Mouse (Mus musculus) cerebellum, adult 8-10 months (tissue): ENCODE results near the gene Clec1a.
"Not testable (repeated sequence)": the region's sequence is repeated elsewhere in the genome, so short reads cannot be mapped to it uniquely, and the experiment has no call there.

Experiments used
- DNase-seq: peaks from one replicate; pipeline ENCODE4 v3.0.0; 2022

The Clec1a gene

DNA sequence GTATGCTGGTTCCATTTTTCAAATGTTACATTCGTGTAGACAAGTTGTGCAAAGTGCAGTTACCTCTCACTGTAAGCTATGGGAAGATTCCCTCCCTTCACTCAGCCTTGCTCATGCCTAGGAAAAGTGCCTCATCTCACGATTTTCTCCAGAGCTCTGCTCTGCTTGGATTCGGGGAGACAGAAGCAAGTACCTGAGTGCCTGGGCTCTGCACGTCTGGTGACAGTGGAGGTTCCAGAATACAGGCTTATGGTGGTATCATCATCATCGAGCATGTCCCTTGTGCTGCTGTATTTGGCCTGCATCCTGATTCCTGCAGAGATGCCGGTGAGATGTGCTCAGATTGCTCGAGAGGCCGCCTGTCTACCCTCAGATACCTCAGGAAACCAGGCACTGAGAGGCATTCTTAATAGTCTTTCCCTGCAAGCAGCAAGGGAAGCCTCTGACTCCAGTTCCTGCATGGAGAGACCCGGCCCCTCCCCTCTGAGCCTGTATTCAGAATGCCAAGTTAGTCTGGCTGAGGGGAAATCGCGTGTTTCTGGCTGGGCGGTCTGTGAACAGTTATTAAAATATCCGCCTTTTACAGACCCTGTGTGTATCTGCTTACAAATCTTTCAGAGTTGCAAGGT lies at the start of gene Clec1a:
Clec1a (minus strand) TSS at position 590 of the 629 bp plus-strand sequence.
- no peak for DNase-seq

GRCm38 (mm10) chr6:129499516-129499915 lies 47.7 kb upstream of the Clec1a start:
- DNase-seq: not testable (repeated sequence)

DNA sequence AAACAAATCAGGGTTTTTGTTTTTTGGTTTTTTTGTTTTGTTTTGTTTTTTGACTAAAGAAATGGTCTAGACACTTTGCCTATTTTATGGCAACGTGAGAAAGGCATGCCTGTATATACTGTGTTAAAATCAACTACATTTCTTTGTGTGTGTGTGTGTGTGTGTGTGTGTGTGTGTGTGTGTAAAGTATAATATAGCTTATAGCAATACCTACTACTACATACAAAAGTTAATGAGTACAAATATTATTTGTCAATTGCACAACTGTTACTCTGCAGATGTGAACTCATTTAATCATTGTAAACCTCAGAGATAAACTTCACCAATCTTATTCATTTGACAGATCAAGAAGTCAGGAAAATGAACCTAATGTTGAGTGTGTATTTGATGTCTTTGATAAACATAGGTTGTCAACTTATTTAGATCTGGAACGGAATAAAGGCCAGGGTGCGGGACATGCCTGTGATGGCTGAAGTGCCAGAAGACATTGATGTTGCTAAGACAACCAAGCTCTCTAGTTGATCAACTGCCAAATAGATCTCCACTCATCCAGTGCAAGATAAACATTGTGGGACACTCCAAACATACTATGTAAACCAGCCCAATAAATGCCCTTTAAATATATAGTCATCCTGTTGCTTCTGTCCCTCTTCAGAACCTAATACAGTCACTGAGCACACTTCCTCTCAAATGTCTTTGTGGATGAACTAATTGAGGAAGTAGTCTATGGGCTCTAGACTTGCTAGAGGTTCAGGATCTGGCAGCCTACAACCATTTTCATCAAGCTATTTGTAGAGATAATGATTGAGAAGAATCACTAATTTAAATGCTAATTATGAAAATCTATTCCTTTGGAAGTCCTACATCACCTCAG lies 45.8 kb upstream of the Clec1a start:
- DNase-seq: no peak

- DNase-seq: no peak
Measured at GRCm38 (mm10) chr6:129494924-129495323, 43.1 kb upstream of the Clec1a start.

DNA sequence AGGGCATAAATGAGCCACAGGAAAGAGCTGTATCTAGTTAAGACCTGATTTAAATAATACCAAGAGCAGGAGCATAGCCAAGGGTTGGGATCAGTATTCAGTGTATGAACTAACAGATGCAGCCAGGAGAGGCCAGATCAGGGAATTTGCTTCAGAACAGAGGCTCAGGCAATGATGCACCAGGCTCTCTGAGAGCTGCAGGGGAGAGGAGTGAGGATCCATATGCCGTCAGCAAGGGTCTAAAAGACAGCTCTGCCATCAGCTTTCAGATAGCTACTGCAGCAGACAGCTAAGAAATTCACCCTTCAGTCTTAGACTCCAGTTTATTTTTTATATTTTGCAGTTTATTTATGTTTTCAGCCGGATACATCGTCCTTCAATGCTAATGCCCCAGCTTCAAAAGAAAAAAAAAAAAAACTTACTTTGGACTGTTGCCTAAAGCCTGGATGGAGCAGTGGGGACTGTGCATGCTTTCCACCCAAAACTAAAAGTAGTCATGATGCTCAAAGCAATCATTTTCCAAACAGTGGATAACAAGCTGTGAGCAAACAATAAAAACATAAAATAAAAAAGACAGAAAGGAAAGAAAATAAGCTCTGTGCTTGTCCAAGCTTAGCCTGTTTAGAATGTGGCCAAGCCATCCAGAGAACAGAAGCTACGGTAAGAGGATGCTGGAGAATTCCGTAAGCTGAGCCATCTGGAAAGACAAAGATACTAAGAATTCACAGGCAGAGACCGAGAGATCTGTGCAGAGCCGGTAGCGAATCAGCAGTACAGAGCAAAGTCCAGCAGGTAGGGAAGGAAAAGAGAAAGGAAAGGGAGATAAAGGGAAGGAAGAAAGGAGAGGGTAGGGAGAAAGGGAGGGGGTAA lies 28.5 kb upstream of the Clec1a start:
- DNase-seq: no peak

DNA sequence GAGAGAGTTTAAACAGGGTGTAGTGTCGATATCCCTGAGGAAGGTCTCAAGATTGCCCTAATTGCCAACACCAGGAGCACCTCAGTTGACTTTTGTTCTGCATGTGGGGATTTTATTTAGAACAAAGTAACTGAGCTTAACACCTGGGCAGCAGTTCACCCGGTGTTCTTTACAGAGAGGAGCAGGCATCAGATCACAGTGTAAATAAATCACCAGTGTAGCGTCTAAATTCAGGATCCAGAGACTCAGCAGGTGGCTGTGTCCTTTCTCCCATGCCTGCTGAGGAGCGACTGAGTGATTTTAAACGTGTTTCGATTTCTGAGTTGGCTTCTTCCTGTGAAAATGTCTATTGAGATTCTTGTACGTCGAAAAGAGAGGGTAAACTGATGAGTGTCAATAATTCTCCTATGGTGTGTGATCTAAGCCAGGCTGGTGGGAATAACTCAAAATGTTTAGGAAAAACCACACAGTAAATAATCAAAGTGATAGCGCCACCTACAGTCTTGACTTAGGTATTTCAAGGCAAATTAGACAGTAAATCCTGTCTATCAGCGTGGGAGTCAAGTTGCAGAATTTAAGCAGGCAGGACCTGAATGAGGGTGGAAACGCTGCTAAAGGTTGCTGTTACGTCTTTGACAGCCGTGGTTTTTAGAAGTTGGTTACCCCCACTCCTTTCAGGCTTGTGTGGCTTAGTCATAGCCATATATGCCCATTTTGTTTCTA lies 24.8 kb upstream of the Clec1a start:
- peak; percentile 1 for DNase-seq

DNA sequence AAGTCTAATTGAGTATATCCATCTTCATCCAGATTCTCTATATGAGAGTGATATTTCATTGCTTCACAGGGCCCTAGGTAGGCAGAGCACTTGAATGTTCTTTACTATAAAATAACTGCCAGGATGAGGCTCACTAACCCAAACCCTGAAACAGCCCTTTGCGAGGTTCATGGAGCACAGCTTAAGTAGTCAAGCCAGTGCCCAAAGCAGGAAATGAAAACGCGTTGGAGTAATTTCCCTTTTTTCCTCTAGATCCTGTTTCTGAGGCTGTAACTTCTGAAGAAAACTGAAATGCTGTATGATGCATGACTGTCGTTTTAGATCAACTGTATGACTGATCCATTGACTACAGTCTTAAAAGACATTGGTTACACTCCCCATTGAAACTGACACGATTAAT lies 20.8 kb upstream of the Clec1a start:
- DNase-seq: no peak

DNA sequence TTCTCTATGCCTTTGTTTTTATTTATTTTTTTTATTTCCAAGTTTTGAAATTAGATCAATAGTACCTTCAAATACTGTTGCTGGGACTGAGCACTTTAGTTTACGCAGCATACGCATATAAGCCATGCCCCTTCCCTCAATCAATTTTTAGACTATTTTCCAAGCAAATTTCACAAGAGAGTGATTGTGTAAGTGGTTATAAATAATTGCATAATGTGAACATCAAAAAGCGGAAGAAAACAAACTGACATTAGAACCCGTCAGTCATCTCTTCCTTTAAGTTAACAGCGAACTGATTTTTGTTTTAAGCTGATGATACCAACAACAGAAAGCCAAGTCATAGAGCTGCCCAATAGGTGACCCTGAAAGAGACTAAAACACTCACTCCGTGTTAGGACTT lies 19.6 kb upstream of the Clec1a start:
- no peak for DNase-seq

- DNase-seq: no peak
Measured at GRCm38 (mm10) chr6:129449743-129450142, 2.1 kb downstream of the Clec1a start.

- DNase-seq: no peak
Measured at GRCm38 (mm10) chr6:129438033-129438432, 13.8 kb downstream of the Clec1a start.

DNA sequence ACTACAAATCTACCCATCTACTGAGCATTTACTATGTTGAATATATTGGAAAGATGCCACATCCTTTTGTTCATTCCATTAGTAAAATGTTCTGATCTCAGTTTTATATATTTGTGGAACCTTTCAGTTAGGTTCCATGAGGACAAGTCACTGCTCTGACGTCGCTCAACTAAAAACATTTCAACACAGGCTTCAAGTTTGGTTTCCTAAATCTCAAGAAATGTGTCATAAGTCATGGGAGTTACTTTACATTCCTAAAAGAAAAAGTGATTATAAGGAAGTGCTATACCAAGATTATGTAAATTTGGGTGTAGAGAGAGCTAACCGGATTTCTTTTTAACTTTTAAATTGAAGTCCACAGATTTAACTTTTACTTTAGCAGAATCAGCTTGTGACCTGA lies 15.8 kb downstream of the Clec1a start:
- no peak for DNase-seq

DNA sequence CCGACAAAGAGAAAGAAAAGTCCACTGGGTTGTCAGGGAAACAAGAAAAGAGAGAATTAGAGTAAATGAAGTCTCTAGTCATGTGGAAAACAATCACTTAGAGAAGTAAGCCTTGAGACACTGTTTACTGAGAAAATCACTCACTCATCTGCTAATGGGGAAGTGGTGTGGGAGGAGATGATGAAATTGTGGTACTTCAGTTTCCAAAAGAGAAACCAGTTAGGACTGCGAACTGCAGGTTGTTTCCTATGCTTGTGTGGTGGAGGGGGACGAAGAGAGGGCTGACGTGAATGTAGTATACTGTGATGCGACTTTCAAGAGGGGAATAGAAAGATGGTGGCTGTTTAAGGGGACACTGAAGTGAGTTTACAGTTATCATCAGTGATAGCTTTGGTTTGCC lies 17.6 kb downstream of the Clec1a start:
- no peak for DNase-seq

DNA sequence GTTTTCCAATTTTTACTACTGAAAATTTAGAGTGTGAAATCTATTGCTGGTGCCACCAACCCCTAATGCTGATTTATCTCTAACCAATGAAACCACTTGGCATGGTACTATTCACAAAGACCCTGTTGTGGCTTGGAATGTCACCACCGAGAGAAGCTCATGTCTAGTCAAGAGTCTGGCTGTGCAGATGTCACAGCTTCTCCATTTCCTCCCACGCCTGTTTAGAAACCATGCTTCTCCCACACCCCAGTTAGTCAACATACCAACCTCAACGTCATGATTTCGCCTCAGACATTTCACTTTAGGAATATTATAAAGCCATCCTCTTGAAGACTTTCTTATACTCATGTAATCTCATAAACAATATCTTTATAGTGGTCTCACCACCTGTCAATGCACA lies 24.5 kb downstream of the Clec1a start:
- DNase-seq: no peak

GRCm38 (mm10) chr6:129425812-129426211 lies 26.0 kb downstream of the Clec1a start:
- DNase-seq: no peak

DNA sequence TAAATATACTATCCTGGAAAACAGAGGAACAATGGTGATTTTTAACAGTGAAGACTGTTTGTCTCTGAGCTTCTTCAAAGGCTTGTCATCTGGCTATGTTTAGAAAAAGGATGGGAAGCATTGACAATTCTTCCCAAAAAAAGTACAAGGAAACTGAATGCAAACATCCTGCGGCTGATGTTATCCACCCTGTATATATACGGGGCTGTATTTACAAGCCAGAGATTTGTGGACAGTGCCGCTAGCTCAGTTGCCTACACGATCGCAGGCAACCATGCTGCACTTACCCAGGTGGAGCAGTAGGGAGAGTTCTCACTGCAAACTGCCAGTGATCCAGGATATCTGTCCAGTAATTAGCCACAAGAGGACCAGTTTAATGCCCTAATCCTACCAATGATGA lies 26.6 kb downstream of the Clec1a start:
- DNase-seq: no peak

DNA sequence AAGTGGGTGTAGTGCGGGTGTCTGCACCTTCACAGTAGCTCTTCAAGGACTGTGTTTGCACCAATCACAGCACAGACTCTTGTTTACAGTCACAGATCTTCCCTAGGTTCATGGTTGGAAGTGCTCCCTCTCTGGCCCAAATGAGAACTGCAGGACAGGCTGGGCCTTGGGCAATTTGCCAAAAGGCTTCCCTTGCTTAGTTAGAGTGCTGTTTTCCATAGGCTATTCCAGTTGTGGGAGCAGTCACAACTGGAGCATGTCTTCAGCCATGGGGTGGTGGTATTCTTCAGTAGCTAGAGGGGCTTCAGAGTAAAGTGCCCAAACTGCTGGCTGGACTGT lies 28.1 kb downstream of the Clec1a start:
- DNase-seq: peak; percentile 40

- DNase-seq: no peak
Measured at GRCm38 (mm10) chr6:129423040-129423733, 28.6 kb downstream of the Clec1a start.

GRCm38 (mm10) chr6:129422311-129422710 lies 29.5 kb downstream of the Clec1a start:
- no peak for DNase-seq

DNA sequence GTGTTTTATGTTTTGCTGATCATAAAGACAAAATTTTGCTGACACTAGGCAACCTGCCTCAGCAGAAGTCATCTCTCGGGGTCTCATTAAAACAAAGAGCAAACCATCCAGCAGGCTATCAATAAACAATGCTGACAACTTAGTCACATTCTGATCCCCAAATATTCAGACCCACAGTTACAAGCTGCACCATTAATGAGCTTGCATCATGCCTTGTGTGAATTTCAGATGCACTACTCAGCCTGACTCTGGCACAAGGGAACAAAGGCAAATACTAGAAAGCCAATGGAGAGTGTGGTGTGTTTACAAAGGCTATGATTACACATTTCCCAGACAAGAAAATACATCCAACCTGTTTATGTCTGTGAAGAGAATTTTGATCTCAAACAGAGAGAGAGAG lies 37.6 kb downstream of the Clec1a start:
- no peak for DNase-seq

DNA sequence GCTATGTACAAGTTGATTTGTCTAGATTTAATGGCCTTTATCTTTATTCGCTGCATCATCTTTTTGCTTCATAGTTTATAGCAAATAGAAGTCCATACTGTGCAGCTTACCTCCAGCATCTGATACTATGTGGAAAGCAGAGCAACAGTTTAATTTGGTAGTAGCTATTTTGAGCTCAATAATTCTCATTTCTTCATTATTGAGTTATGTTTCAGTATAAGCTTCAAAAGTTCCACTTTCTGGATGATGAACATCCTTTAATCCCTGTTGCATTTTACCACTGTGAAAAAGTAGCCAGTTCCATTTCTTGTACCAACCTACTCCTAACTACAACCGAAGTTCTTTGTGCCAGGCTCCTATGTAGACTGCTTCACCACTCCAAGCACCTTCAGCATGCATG lies 43.2 kb downstream of the Clec1a start, which contains the start of gene Clec9a:
Clec9a (plus strand) TSS at position 301 of the 400 bp plus-strand sequence.
- DNase-seq: no peak

DNA sequence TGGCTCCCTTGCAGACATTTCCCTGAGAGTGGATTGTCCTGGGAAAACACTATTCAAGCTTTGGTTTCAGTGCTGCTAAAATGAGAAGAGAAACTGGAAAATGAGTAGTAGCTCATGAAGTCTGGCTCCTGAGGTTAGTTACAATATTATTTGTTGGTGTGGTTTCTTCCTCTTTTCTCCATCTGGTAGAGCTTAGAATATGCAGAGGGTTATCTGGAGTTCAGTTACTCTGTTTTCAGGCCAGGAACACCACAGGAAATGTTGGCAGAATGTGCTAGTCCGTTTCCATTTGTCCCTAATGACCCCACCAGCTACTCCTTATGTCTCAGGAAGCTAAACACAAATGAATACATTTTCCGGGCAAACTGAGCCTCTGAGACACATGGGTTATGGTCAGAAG lies 44.5 kb downstream of the Clec1a start:
- no peak for DNase-seq

DNA sequence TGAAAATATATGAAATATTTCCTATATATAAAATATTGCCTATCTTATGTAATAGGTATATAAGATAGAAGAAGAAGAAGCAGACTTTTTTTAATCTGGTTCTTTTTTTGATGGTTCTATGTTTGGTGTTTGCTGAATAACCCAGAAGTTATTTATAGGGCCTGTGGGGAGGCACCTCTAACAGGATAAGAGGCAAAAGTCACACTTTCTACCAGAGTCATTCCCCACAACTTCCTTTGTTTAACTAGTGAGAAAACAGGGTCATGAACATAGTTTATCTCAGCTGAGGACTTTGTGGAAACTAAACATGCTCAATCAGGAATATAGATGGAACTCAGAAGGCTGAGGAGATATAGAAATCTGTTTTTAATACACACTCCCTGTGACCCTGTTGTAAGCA lies 45.8 kb downstream of the Clec1a start:
- no peak for DNase-seq
